Mouse (Mus musculus): Measurements from ENCODE around the gene Nptn.

GRCm38 (mm10) chr9:58675371-58675770 is 93.3 kb downstream of the Nptn start:
- no peak for TF ChIP-seq CHD2 (IDR thresholded peaks at IDR 0.05; ENCODE audit: low read depth, low read length)
- TF ChIP-seq MAFK (IDR thresholded peaks at IDR 0.05; ENCODE audit: insufficient read depth, low read depth, low read length) = no peak
- TF ChIP-seq ZC3H11A (IDR thresholded peaks at IDR 0.05; ENCODE audit: borderline replicate concordance, low read depth, low read length) = no peak
- no peak for TF ChIP-seq ZNF384 (IDR thresholded peaks at IDR 0.05; ENCODE audit: low read depth, low read length)
- TF ChIP-seq HCFC1 (IDR thresholded peaks at IDR 0.05; ENCODE audit: borderline replicate concordance, insufficient read depth, low read length) = no peak
